Mouse (Mus musculus) lung, adult 2 months (tissue): ENCODE measurements around the gene Sult6b2.

Source experiments
- CTCF ChIP-seq: fragments of 200-500 bp; IDR thresholded peaks from 2 replicates; pipeline ENCODE4 v1.5.1; 2011; ENCODE audit warnings: mild to moderate bottlenecking, low read length, control low read depth; ENCODE audit not compliant: insufficient read depth
- POLR2A ChIP-seq: fragments of 200-500 bp; IDR thresholded peaks from 2 replicates; pipeline ENCODE4 v1.6.1; 2011; ENCODE audit warnings: low read depth, mild to moderate bottlenecking, control low read depth, low read length, borderline replicate concordance; ENCODE audit errors: extremely low read depth

DNA sequence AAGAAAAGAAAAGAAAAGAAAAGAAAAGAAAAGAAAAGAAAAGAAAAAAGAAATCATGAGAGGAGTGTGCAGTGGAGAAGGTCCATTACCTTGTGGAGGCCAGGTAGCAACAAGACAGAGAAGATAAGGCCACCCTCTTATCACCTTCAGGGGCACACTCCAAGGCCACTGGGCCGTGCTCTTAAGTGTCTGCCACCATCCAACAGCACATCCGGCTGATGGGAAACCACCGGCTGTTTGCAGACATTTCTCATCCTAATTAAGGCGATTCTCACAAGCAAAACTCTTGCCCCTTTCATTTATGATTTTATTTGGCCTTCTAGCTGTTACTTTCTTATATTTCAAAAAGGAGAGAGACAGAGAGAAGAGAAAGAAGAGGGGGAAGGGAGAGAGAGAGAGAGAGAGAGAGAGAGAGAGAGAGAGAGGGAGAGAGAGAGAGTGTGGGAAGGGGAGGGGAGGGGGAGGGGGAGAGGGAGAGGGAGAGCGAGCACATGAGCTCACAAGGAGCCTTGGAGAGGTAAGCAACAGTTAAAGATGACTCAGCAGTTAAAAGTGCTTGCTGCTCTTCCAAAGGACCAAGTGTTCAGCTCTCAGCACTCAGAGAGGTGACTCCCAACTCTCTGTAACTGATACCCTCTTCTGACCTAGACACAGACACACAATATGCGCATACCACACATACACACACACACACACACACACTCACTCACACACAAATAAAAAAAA is 5.2 kb upstream of the Sult6b2 start:
- TF ChIP-seq CTCF (no peak), POLR2A (no peak)
